Mouse (Mus musculus): ENCODE results near the gene 1700080O16Rik. TPM values are rescaled to one million over a fixed set of nuclear protein-coding genes. Genes with fewer than 3 reads are reported as not detected.

Gene 1700080O16Rik
- not detected in 2 replicates for total RNA-seq (2014; fragmentation: Nextera tagmentation)
- not detected in 2 replicates for total RNA-seq (2017)

- no peak for ATAC-seq (replicated peaks; ENCODE audit: poor library complexity, severe bottlenecking)
Observed at GRCm38 (mm10) chrX:51972672-51973071, at the start of gene 1700080O16Rik. 1700080O16Rik (minus strand) TSS chrX:51972772.

- ATAC-seq (replicated peaks; ENCODE audit: poor library complexity, severe bottlenecking), result no peak
Observed at GRCm38 (mm10) chrX:52017660-52018059, 45.1 kb upstream of the 1700080O16Rik start.

- ATAC-seq (replicated peaks; ENCODE audit: poor library complexity, severe bottlenecking), result no peak
Observed at GRCm38 (mm10) chrX:52000072-52000471, 27.5 kb upstream of the 1700080O16Rik start.

- ATAC-seq (replicated peaks; ENCODE audit: poor library complexity, severe bottlenecking), result no peak
Observed at GRCm38 (mm10) chrX:51999426-51999825, 26.9 kb upstream of the 1700080O16Rik start.

- no peak for ATAC-seq (replicated peaks; ENCODE audit: poor library complexity, severe bottlenecking)
Observed at GRCm38 (mm10) chrX:51976361-51976760, 3.8 kb upstream of the 1700080O16Rik start.

- ATAC-seq (replicated peaks; ENCODE audit: poor library complexity, severe bottlenecking), result no peak
Observed at GRCm38 (mm10) chrX:51974618-51975017, 2.0 kb upstream of the 1700080O16Rik start.

GRCm38 (mm10) chrX:51948071-51948470 lies 24.5 kb downstream of the 1700080O16Rik start:
- no peak for ATAC-seq (replicated peaks; ENCODE audit: poor library complexity, severe bottlenecking)

GRCm38 (mm10) chrX:51938076-51938475 lies 34.5 kb downstream of the 1700080O16Rik start:
- no peak for ATAC-seq (replicated peaks; ENCODE audit: poor library complexity, severe bottlenecking)

- ATAC-seq (replicated peaks; ENCODE audit: poor library complexity, severe bottlenecking), result no peak
Observed at GRCm38 (mm10) chrX:51919091-51919490, 53.5 kb downstream of the 1700080O16Rik start.

Other genes with a start within 250 kb of the 1700080O16Rik start
- not detected in 2 replicates for gene Usp26, start 171.5 kb downstream of the 1700080O16Rik start, total RNA-seq (2014; fragmentation: Nextera tagmentation)
- gene Usp26, start 171.5 kb downstream of the 1700080O16Rik start, total RNA-seq (2017), result not detected in 2 replicates
- not detected in 2 replicates for gene Gpc4, start 192.5 kb upstream of the 1700080O16Rik start, total RNA-seq (2014; fragmentation: Nextera tagmentation)
- not detected in 2 replicates for gene Gpc4, start 192.5 kb upstream of the 1700080O16Rik start, total RNA-seq (2017)

All from granulocyte monocyte progenitor cell, adult 5-6 weeks (primary cell).